Mouse (Mus musculus) intestine, embryonic 16.5 days (tissue): ENCODE measurements around the gene Pgghg. TPM values are rescaled to one million over a fixed set of nuclear protein-coding genes. Genes with fewer than 3 reads are reported as not detected.
"Not testable (repeated sequence)": the region's sequence is repeated elsewhere in the genome, so short reads cannot be mapped to it uniquely, and the experiment has no call there.

Experiments
- ATAC-seq: fragments of 200-750 bp; cut with Nextera tagmentation; 2 replicates; pipeline ENCODE4 v1.8.0; 2017; ENCODE audit warnings: moderate TSS enrichment, moderate library complexity
- H3K27ac ChIP-seq: fragments of 300-500 bp; sonication (generic); 2 replicates; pipeline ENCODE4 v1.5.1; 2014; ENCODE audit warnings: mild to moderate bottlenecking, low read length
- H3K27me3 ChIP-seq: fragments of 300-500 bp; sonication (generic); replicated peaks from 2 replicates; pipeline ENCODE4 v1.6.1; 2014; ENCODE audit warnings: low read length, control low read depth, mixed read lengths; ENCODE audit not compliant: control insufficient read depth, insufficient read depth
- H3K36me3 ChIP-seq: fragments of 300-500 bp; sonication (generic); 2 replicates; pipeline ENCODE4 v1.6.1; 2014; ENCODE audit warnings: low read length, control low read depth; ENCODE audit not compliant: control insufficient read depth, insufficient read depth
- H3K4me1 ChIP-seq: fragments of 300-500 bp; sonication (generic); 2 replicates; pipeline ENCODE4 v1.6.1; 2014; ENCODE audit warnings: low read length, control low read depth, mixed read lengths; ENCODE audit not compliant: control insufficient read depth, insufficient read depth
- H3K4me2 ChIP-seq: fragments of 300-500 bp; sonication (generic); 2 replicates; pipeline ENCODE4 v1.6.1; 2014; ENCODE audit warnings: low read depth, low read length, control low read depth
- H3K4me3 ChIP-seq: fragments of 300-500 bp; sonication (generic); 2 replicates; pipeline ENCODE4 v1.5.1; 2014; ENCODE audit warnings: mild to moderate bottlenecking, low read length
- H3K9ac ChIP-seq: fragments of 300-500 bp; sonication (generic); 2 replicates; pipeline ENCODE4 v1.6.1; 2014; ENCODE audit warnings: low read depth, low read length
- H3K9me3 ChIP-seq: fragments of 300-500 bp; sonication (generic); 2 replicates; pipeline ENCODE4 v1.6.1; 2016; ENCODE audit warnings: low read length, control low read depth; ENCODE audit not compliant: control insufficient read depth
- WGBS: fragments of 180-500 bp; shearing (Covaris S2); extraction: QIAGEN DNeasy Blood & Tissue Kit; methylation state at CpG from one replicate; pipeline ENCODE4 v1.1.7; 2014; 5-methylcytosine and 5-hydroxymethylcytosine counted together
- polyA plus RNA-seq: library from polyadenylated mRNA; unstranded; fragments of >200 nt; fragmentation: Nextera tagmentation; extraction: Ambion mirVana; gene quantifications from 2 replicates; pipeline ENCODE4 v1.2.1, GENCODE M21; 2015

The Pgghg gene
- polyA plus RNA-seq, 1 experiment from 2014 or later = 23.6 TPM

DNA sequence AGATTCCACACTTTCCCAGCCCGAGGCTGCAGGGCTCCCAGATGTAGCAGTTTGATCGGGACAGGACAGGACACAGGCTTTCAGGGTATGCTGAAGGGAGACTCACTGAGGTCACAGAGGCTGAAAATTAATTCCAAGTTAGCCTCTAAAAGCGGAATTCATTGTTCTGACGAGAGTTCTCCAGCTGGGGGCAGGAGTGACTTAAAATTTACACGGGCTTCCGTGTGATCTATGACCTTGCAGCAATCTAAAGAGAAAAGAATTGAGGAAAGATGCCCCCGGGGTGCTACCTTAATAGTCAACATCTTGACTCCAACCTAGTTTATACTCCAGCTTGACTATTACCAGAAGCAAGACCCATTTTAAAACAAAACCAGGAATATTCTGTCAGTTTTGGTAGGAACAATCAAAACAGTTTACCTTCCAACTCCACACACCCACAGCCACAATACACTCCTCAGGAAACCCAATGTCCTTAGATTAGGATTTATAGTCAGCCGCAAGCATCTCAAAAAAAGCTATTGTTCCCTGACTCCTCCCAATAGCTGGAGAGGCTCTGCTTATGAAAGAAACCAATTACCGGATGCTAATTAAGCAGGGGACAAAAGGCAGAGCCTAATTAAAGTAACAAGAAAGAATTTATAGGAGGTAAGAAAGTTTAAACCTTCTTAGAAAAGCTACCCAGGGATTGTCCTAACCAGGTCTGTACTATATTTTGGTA lies 18.1 kb downstream of the Pgghg start:
- Histone ChIP-seq H3K4me2 (no peak overlapping the region), H3K36me3 (no peaks in the 10 kb centered on the region), H3K4me3 (no peak overlapping the region), H3K4me1 (peaks cover 14% of the 10 kb centered on the region), H3K9me3 (no peaks in the 10 kb centered on the region), H3K9ac (no peak overlapping the region), H3K27me3 (no peaks in the 10 kb centered on the region), H3K27ac (no peak overlapping the region)
- no peak for ATAC-seq
- 13% methylated on average over 9 of the region's 9 CpGs for WGBS

DNA sequence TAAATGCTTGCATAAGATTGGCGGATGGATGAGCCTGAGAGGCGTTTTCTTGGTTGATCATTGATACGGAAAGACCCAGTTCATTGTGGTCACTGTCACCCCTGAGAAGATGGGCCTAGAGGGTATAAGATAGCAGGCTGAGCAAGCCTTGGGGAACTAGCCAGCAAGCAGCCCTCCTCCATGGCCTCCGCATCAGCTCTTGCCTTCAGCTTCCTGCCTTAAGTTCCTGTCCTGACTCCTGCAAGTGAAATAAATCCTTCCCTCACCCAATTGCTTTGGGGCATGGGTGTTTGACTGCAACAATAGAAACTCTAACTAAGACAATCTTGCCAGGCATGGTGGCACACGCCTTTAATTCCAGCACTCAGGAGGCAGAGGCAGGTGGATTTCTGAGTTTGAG lies 18.8 kb downstream of the Pgghg start:
- no peak overlapping the region for H3K9ac ChIP-seq
- no peaks in the 10 kb centered on the region for H3K36me3 ChIP-seq
- H3K4me3 ChIP-seq = no peak overlapping the region
- H3K9me3 ChIP-seq = no peaks in the 10 kb centered on the region
- peaks cover 12% of the 10 kb centered on the region for H3K4me1 ChIP-seq
- H3K4me2 ChIP-seq = no peak overlapping the region
- no peak overlapping the region for H3K27ac ChIP-seq
- no peaks in the 10 kb centered on the region for H3K27me3 ChIP-seq
- 83% methylated on average over 5 of the region's 5 CpGs for WGBS
- no peak for ATAC-seq

GRCm38 (mm10) chr7:140961416-140961815 lies 20.2 kb downstream of the Pgghg start:
- H3K36me3 ChIP-seq = no peaks in the 10 kb centered on the region
- 92% methylated on average over 2 of the region's 2 CpGs for WGBS
- H3K4me2 ChIP-seq = no peak overlapping the region
- H3K27me3 ChIP-seq = no peaks in the 10 kb centered on the region
- no peak overlapping the region for H3K4me3 ChIP-seq
- no peaks in the 10 kb centered on the region for H3K9me3 ChIP-seq
- H3K9ac ChIP-seq = no peak overlapping the region
- no peak overlapping the region for H3K27ac ChIP-seq
- peaks cover 8% of the 10 kb centered on the region for H3K4me1 ChIP-seq
- ATAC-seq = no peak

- no peak overlapping the region for H3K27ac ChIP-seq
- H3K27me3 ChIP-seq = no peaks in the 10 kb centered on the region
- no peaks in the 10 kb centered on the region for H3K36me3 ChIP-seq
- no peak overlapping the region for H3K4me3 ChIP-seq
- 79% methylated on average over 2 of the region's 2 CpGs for WGBS
- 0 out of 2 replicates have a peak, but pooled peaks cover under 1% of the 10 kb centered on the region for H3K4me1 ChIP-seq
- H3K4me2 ChIP-seq = no peak overlapping the region
- no peak for ATAC-seq
- no peak overlapping the region for H3K9ac ChIP-seq
- H3K9me3 ChIP-seq = no peaks in the 10 kb centered on the region
Measured at GRCm38 (mm10) chr7:140962733-140963132, 21.5 kb downstream of the Pgghg start.

GRCm38 (mm10) chr7:140966921-140967320 lies 25.7 kb downstream of the Pgghg start, which contains the start of gene Ifitm1:
TSS of gene Ifitm1 (plus strand) at chr7:140967221.
- Histone ChIP-seq H3K9me3 (no peaks in the 10 kb centered on the region), H3K27me3 (no peaks in the 10 kb centered on the region), H3K4me2 (no peak within 1 kb of the TSS), H3K36me3 (no peaks in the 10 kb centered on the region), H3K4me3 (peak within 1 kb of the TSS; percentile 34), H3K27ac (peak within 1 kb of the TSS; percentile 64), H3K4me1 (peaks cover 20% of the 10 kb centered on the region), H3K9ac (peak within 1 kb of the TSS; percentile 53; the same call in 1 of the 2 replicates)
- ATAC-seq = no peak
- 93% methylated on average over 4 of the region's 4 CpGs for WGBS

GRCm38 (mm10) chr7:140967862-140968591 lies 26.8 kb downstream of the Pgghg start:
- Histone ChIP-seq H3K4me3 (peak overlapping the region; percentile 34), H3K9ac (peak overlapping the region; percentile 53; the same call in 1 of the 2 replicates), H3K4me1 (peaks cover 23% of the 10 kb centered on the region), H3K27ac (peak overlapping the region; percentile 65), H3K9me3 (no peaks in the 10 kb centered on the region), H3K36me3 (no peaks in the 10 kb centered on the region), H3K27me3 (no peaks in the 10 kb centered on the region), H3K4me2 (peak overlapping the region; percentile 51)
- 8% methylated on average over 14 of the region's 14 CpGs for WGBS
- peak; percentile 61 for ATAC-seq

- H3K9me3 ChIP-seq, H3K27ac ChIP-seq, H3K36me3 ChIP-seq, H3K27me3 ChIP-seq, ATAC-seq: not testable (repeated sequence)
- WGBS = 33% methylated on average over 3 of the region's 3 CpGs
- peak overlapping the region; percentile 51 for H3K4me2 ChIP-seq
- peak overlapping the region; percentile 17; the same call in 1 of the 2 replicates for H3K4me3 ChIP-seq
- H3K9ac ChIP-seq = 0 out of 2 replicates have a peak overlapping the region, but pooled peaks have one; percentile 3
- peaks cover 30% of the 10 kb centered on the region for H3K4me1 ChIP-seq
Measured at GRCm38 (mm10) chr7:140968710-140969109, 27.5 kb downstream of the Pgghg start.

GRCm38 (mm10) chr7:140970931-140971330 lies 29.7 kb downstream of the Pgghg start:
- Histone ChIP-seq H3K9ac (0 out of 2 replicates have a peak overlapping the region, but pooled peaks have one; percentile 2), H3K27me3 (no peaks in the 10 kb centered on the region), H3K4me1 (peaks cover 36% of the 10 kb centered on the region), H3K9me3 (no peaks in the 10 kb centered on the region), H3K4me3 (no peak overlapping the region), H3K27ac (peak overlapping the region; percentile 92), H3K36me3 (no peaks in the 10 kb centered on the region), H3K4me2 (no peak overlapping the region)
- 0 out of 2 replicates have a peak, but pooled peaks have one; percentile 11 for ATAC-seq
- 39% methylated on average over 7 of the region's 7 CpGs for WGBS

DNA sequence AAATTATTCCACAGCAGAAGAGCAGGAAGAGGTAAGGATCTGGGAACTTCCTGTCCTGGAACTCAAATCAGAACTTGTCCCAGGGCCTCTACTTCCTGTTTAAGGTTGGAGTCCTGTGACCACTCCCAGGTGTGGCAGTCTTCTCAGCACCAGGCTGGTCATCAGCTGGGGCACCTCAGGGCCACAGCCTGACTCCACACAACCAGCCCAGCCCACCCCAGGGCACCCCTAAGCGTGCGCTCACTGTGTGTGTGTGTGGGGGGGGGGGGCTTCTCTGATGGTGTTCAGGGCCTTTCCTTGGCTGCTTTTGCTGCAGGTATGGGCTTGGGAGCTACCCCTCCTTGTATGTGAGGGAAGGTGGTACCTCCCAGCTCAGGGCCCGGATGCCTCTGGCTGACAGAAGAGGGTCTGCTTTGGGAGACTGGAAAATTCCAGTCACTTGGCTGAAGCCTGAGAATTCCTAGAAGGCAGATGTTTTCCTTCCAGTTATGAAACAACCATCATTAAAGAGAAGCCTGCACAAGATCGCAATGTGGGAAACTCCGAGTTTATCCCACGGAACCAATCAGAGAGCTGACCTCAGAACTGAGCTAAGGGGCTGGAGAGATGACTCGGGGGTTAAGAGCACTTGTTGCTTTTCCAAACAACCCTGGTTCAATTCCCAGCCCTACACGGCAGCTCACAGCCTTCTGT lies 30.4 kb downstream of the Pgghg start:
- Histone ChIP-seq H3K4me1 (peaks cover 36% of the 10 kb centered on the region), H3K9ac (0 out of 2 replicates have a peak overlapping the region, but pooled peaks have one; percentile 29)
- 47% methylated on average over 8 of the region's 8 CpGs for WGBS

More for the DNA sequence above, 30.4 kb downstream of the Pgghg start:
- Histone ChIP-seq H3K9me3 (no peaks in the 10 kb centered on the region), H3K27ac (peak overlapping the region; percentile 92), H3K4me2 (no peak overlapping the region), H3K36me3 (no peaks in the 10 kb centered on the region), H3K4me3 (no peak overlapping the region), H3K27me3 (no peaks in the 10 kb centered on the region)
- ATAC-seq = peak; percentile 72
